Mouse (Mus musculus) gastrocnemius, postnatal 25 days (tissue): ENCODE measurements around the gene Prickle2. TPM values are rescaled to one million over a fixed set of nuclear protein-coding genes. Genes with fewer than 3 reads are reported as not detected.

Source experiments
- DNase-seq: peaks from one replicate; pipeline ENCODE4 v3.0.0; 2022
- total RNA-seq, 2 experiments: library from RNA; stranded (reverse); gene quantifications; 1 replicate in 1 of 2; 2 replicates in 1 of 2; pipeline ENCODE4 v1.2.3; 2021

Gene Prickle2
- total RNA-seq, 2 experiments from 2014 or later = 1.8 to 2.4 TPM

GRCm38 (mm10) chr6:92381085-92381484 lies 324.9 kb downstream of the Prickle2 start:
- DNase-seq = no peak

GRCm38 (mm10) chr6:92374826-92375225 lies 331.1 kb downstream of the Prickle2 start:
- DNase-seq = no peak

GRCm38 (mm10) chr6:92370896-92371295 lies 335.1 kb downstream of the Prickle2 start:
- no peak for DNase-seq

GRCm38 (mm10) chr6:92347278-92348028 lies 358.5 kb downstream of the Prickle2 start:
- DNase-seq = no peak

GRCm38 (mm10) chr6:92346729-92347128 lies 359.2 kb downstream of the Prickle2 start:
- no peak for DNase-seq

- DNase-seq = no peak
These were observed 360.8 kb downstream of the Prickle2 start for GRCm38 (mm10) chr6:92345151-92345550.

- no peak for DNase-seq
These were observed 361.4 kb downstream of the Prickle2 start for GRCm38 (mm10) chr6:92344588-92344987.

Other genes with a start within 250 kb of the Prickle2 start
- under 1 TPM in 1 of 2 experiments, not detected in 1; 0.19 TPM for gene A730049H05Rik, start 110.3 kb upstream of the Prickle2 start, total RNA-seq
- gene Gm15737, start 163.2 kb upstream of the Prickle2 start, total RNA-seq = under 1 TPM; 0.48 to 0.74 TPM
- gene Adamts9, start 237.3 kb upstream of the Prickle2 start, total RNA-seq = 1 to 10 TPM; 7.8 to 8.3 TPM